Mouse (Mus musculus): ENCODE data around the gene Hnrnpr. TPM values are rescaled to one million over a fixed set of nuclear protein-coding genes. Genes with fewer than 3 reads are reported as not detected.

Gene Hnrnpr
- polyA plus RNA-seq, 1 experiment: 7.8 TPM

GRCm38 (mm10) chr4:136302462-136302861 lies 8.3 kb upstream of the Hnrnpr start:
- no peak for DNase-seq (ENCODE audit: low read depth, low spot score)
- WGBS: 30% methylated on average over 4 of the region's 4 CpGs

GRCm38 (mm10) chr4:136304181-136304580 lies 6.6 kb upstream of the Hnrnpr start:
- WGBS: 55% methylated on average over 2 of the region's 2 CpGs
- DNase-seq (ENCODE audit: low read depth, low spot score): no peak

- WGBS: 83% methylated on average over 2 of the region's 2 CpGs
- DNase-seq (ENCODE audit: low read depth, low spot score): no peak
Observed at GRCm38 (mm10) chr4:136308355-136308754, 2.4 kb upstream of the Hnrnpr start.

GRCm38 (mm10) chr4:136309780-136310179 lies 962 bp upstream of the Hnrnpr start:
- DNase-seq (ENCODE audit: low read depth, low spot score): peak; percentile 59
- WGBS: under 1% methylated on average over 11 of the region's 11 CpGs

- peak; percentile 54 for DNase-seq (ENCODE audit: low read depth, low spot score)
- under 1% methylated on average over 79 of the region's 81 CpGs for WGBS
Observed at GRCm38 (mm10) chr4:136311042-136311999, 579 bp downstream of the Hnrnpr start.

- WGBS: 5% methylated on average over 4 of the region's 4 CpGs
- no peak for DNase-seq (ENCODE audit: low read depth, low spot score)
Observed at GRCm38 (mm10) chr4:136312616-136313015, 1.9 kb downstream of the Hnrnpr start.

GRCm38 (mm10) chr4:136317667-136318066 lies 6.9 kb downstream of the Hnrnpr start:
- 92% methylated on average over 4 of the region's 4 CpGs for WGBS
- DNase-seq (ENCODE audit: low read depth, low spot score): no peak

- 58% methylated on average over 4 of the region's 4 CpGs for WGBS
- DNase-seq (ENCODE audit: low read depth, low spot score): no peak
Observed at GRCm38 (mm10) chr4:136320016-136320415, 9.3 kb downstream of the Hnrnpr start.

- WGBS: 16% methylated on average over 2 of the region's 2 CpGs
- no peak for DNase-seq (ENCODE audit: low read depth, low spot score)
Observed at GRCm38 (mm10) chr4:136324226-136324625, 13.5 kb downstream of the Hnrnpr start.

GRCm38 (mm10) chr4:136327238-136327637 lies 16.5 kb downstream of the Hnrnpr start:
- DNase-seq (ENCODE audit: low read depth, low spot score): no peak
- 73% methylated on average over 5 of the region's 5 CpGs for WGBS

GRCm38 (mm10) chr4:136328115-136328514 lies 17.4 kb downstream of the Hnrnpr start:
- no peak for DNase-seq (ENCODE audit: low read depth, low spot score)

GRCm38 (mm10) chr4:136331709-136332108 lies 21.0 kb downstream of the Hnrnpr start:
- 94% methylated on average over 3 of the region's 3 CpGs for WGBS
- DNase-seq (ENCODE audit: low read depth, low spot score): no peak

GRCm38 (mm10) chr4:136333191-136333590 lies 22.4 kb downstream of the Hnrnpr start:
- DNase-seq (ENCODE audit: low read depth, low spot score): no peak
- WGBS: 74% methylated on average over 3 of the region's 3 CpGs

GRCm38 (mm10) chr4:136335065-136335464 lies 24.3 kb downstream of the Hnrnpr start:
- no peak for DNase-seq (ENCODE audit: low read depth, low spot score)
- 62% methylated on average over 2 of the region's 2 CpGs for WGBS

GRCm38 (mm10) chr4:136337129-136337528 lies 26.4 kb downstream of the Hnrnpr start:
- WGBS: 80% methylated on average over 4 of the region's 4 CpGs
- no peak for DNase-seq (ENCODE audit: low read depth, low spot score)

GRCm38 (mm10) chr4:136349616-136350015 lies 38.9 kb downstream of the Hnrnpr start:
- no peak for DNase-seq (ENCODE audit: low read depth, low spot score)
- 90% methylated on average over 6 of the region's 6 CpGs for WGBS

- DNase-seq (ENCODE audit: low read depth, low spot score): no peak
- WGBS: 46% methylated on average over 6 of the region's 6 CpGs
Observed at GRCm38 (mm10) chr4:136357026-136357425, 46.3 kb downstream of the Hnrnpr start.

- 91% methylated on average over 4 of the region's 4 CpGs for WGBS
- DNase-seq (ENCODE audit: low read depth, low spot score): no peak
Observed at GRCm38 (mm10) chr4:136357429-136357828, 46.7 kb downstream of the Hnrnpr start.

GRCm38 (mm10) chr4:136367856-136368255 lies 57.1 kb downstream of the Hnrnpr start:
- WGBS: 28% methylated on average over 4 of the region's 4 CpGs
- no peak for DNase-seq (ENCODE audit: low read depth, low spot score)

GRCm38 (mm10) chr4:136369727-136370126 lies 59.0 kb downstream of the Hnrnpr start:
- WGBS: 4% methylated on average over 3 of the region's 3 CpGs
- peak; percentile 50 for DNase-seq (ENCODE audit: low read depth, low spot score)

GRCm38 (mm10) chr4:136373494-136374181 lies 62.9 kb downstream of the Hnrnpr start:
- DNase-seq (ENCODE audit: low read depth, low spot score): no peak
- 47% methylated on average over 14 of the region's 14 CpGs for WGBS

All from large intestine, adult 2 months (tissue).